Mouse (Mus musculus) hindbrain, embryonic 15.5 days (tissue): ENCODE results near the gene Rabep1. TPM values are rescaled to one million over a fixed set of nuclear protein-coding genes. Genes with fewer than 3 reads are reported as not detected.

Source experiments
- ATAC-seq: fragments of 200-750 bp; cut with Nextera tagmentation; 2 replicates; pipeline ENCODE4 v1.8.0; 2017; ENCODE audit warnings: low read depth, moderate number of reproducible peaks, moderate TSS enrichment; ENCODE audit not compliant: low FRiP score
- H3K27ac ChIP-seq: fragments of 300-500 bp; sonication (generic); replicated peaks from 2 replicates; pipeline ENCODE4 v1.5.1; 2015; ENCODE audit warnings: mild to moderate bottlenecking, inconsistent platforms
- H3K27me3 ChIP-seq: fragments of 300-500 bp; sonication (generic); 2 replicates; pipeline ENCODE4 v1.6.1; 2015; ENCODE audit warnings: control low read depth, inconsistent platforms
- H3K36me3 ChIP-seq: fragments of 300-500 bp; sonication (generic); 2 replicates; pipeline ENCODE4 v1.6.1; 2015; ENCODE audit warnings: control low read depth, inconsistent platforms
- H3K4me1 ChIP-seq: fragments of 300-500 bp; sonication (generic); replicated peaks from 2 replicates; pipeline ENCODE4 v1.6.1; 2015; ENCODE audit warnings: control low read depth, inconsistent platforms
- H3K4me2 ChIP-seq: fragments of 300-500 bp; sonication (generic); 2 replicates; pipeline ENCODE4 v1.6.1; 2015; ENCODE audit warnings: moderate library complexity, mild to moderate bottlenecking, inconsistent platforms
- H3K4me3 ChIP-seq: fragments of 300-500 bp; sonication (generic); 2 replicates; pipeline ENCODE4 v1.5.1; 2015; ENCODE audit warnings: mild to moderate bottlenecking, inconsistent platforms
- H3K9ac ChIP-seq: fragments of 300-500 bp; sonication (generic); 2 replicates; pipeline ENCODE4 v1.6.1; 2015; ENCODE audit warnings: inconsistent platforms
- H3K9me3 ChIP-seq: fragments of 300-500 bp; sonication (generic); 2 replicates; pipeline ENCODE4 v1.6.1; 2016; ENCODE audit warnings: control low read depth, inconsistent platforms
- WGBS: fragments of 180-500 bp; shearing (Covaris S2); methylation state at CpG from one replicate; pipeline ENCODE4 v1.1.7; 2015; 5-methylcytosine and 5-hydroxymethylcytosine counted together
- polyA plus RNA-seq: library from polyadenylated mRNA; unstranded; fragments of >200 nt; fragmentation: Nextera tagmentation; extraction: Ambion mirVana; gene quantifications from 2 replicates; pipeline ENCODE4 v1.2.1, GENCODE M21; 2015

Gene Rabep1
- polyA plus RNA-seq, 1 experiment from 2014 or later = 85.5 TPM

- H3K27ac ChIP-seq = peak overlapping the region; percentile 90
- H3K9ac ChIP-seq = peak overlapping the region; percentile 96
- H3K9me3 ChIP-seq = no peaks in the 10 kb centered on the region
- H3K4me2 ChIP-seq = peak overlapping the region; percentile 87
- H3K4me1 ChIP-seq = peaks cover 24% of the 10 kb centered on the region
- H3K36me3 ChIP-seq = peaks cover 28% of the 10 kb centered on the region
- WGBS = under 1% methylated on average over 25 of the region's 25 CpGs
- H3K27me3 ChIP-seq = no peaks in the 10 kb centered on the region
- peak overlapping the region; percentile 93 for H3K4me3 ChIP-seq
- ATAC-seq = peak; percentile 10; the same call in 1 of the 2 replicates
Measured at GRCm38 (mm10) chr11:70969271-70969794, 124.8 kb downstream of the Rabep1 start.

GRCm38 (mm10) chr11:70969821-70970559, 125.4 kb downstream of the Rabep1 start, which contains the start of the genes Nup88 and Rpain:
Gene Nup88, minus strand, starts transcription at chr11:70969973.
Gene Rpain, plus strand, starts transcription at chr11:70970213.
- peak within 1 kb of the TSS; percentile 90 for H3K27ac ChIP-seq
- H3K9ac ChIP-seq = peak within 1 kb of the TSS; percentile 96
- no peaks in the 10 kb centered on the region for H3K27me3 ChIP-seq
- H3K9me3 ChIP-seq = no peaks in the 10 kb centered on the region
- peaks cover 24% of the 10 kb centered on the region for H3K36me3 ChIP-seq
- peaks cover 24% of the 10 kb centered on the region for H3K4me1 ChIP-seq
- peak within 1 kb of the TSS; percentile 87 for H3K4me2 ChIP-seq
- ATAC-seq = peak; percentile 98
- H3K4me3 ChIP-seq = peak within 1 kb of the TSS; percentile 93
- 0% methylated on average over 43 of the region's 43 CpGs for WGBS

GRCm38 (mm10) chr11:70970560-70971540, 126.3 kb downstream of the Rabep1 start:
- peaks cover 23% of the 10 kb centered on the region for H3K36me3 ChIP-seq
- peaks cover 24% of the 10 kb centered on the region for H3K4me1 ChIP-seq
- H3K4me3 ChIP-seq = peak overlapping the region; percentile 93
- H3K27ac ChIP-seq = peak overlapping the region; percentile 90
- no peaks in the 10 kb centered on the region for H3K9me3 ChIP-seq
- H3K9ac ChIP-seq = peak overlapping the region; percentile 56
- 17% methylated on average over 24 of the region's 24 CpGs for WGBS
- no peaks in the 10 kb centered on the region for H3K27me3 ChIP-seq
- peak overlapping the region; percentile 87 for H3K4me2 ChIP-seq
- peak; percentile 49 for ATAC-seq

- Histone ChIP-seq H3K36me3 (peaks cover 32% of the 10 kb centered on the region), H3K4me2 (no peak overlapping the region), H3K27me3 (no peaks in the 10 kb centered on the region), H3K9ac (no peak overlapping the region), H3K4me1 (peaks cover 21% of the 10 kb centered on the region), H3K27ac (no peak overlapping the region), H3K9me3 (no peaks in the 10 kb centered on the region), H3K4me3 (no peak overlapping the region)
- ATAC-seq = no peak
- 68% methylated on average over 1 of the region's 1 CpGs for WGBS
Measured at GRCm38 (mm10) chr11:70972586-70972985, 128.0 kb downstream of the Rabep1 start.

- Histone ChIP-seq H3K4me2 (no peak overlapping the region), H3K9me3 (no peaks in the 10 kb centered on the region), H3K27ac (no peak overlapping the region), H3K36me3 (peaks cover 46% of the 10 kb centered on the region), H3K4me3 (no peak overlapping the region), H3K9ac (no peak overlapping the region), H3K27me3 (no peaks in the 10 kb centered on the region), H3K4me1 (peaks cover 10% of the 10 kb centered on the region)
- 80% methylated on average over 4 of the region's 4 CpGs for WGBS
- ATAC-seq = no peak
Measured at GRCm38 (mm10) chr11:70973947-70974346, 129.4 kb downstream of the Rabep1 start.

GRCm38 (mm10) chr11:70975193-70975592, 130.6 kb downstream of the Rabep1 start:
- no peak for ATAC-seq
- peaks cover 58% of the 10 kb centered on the region for H3K36me3 ChIP-seq
- H3K4me3 ChIP-seq = no peak overlapping the region

DNA sequence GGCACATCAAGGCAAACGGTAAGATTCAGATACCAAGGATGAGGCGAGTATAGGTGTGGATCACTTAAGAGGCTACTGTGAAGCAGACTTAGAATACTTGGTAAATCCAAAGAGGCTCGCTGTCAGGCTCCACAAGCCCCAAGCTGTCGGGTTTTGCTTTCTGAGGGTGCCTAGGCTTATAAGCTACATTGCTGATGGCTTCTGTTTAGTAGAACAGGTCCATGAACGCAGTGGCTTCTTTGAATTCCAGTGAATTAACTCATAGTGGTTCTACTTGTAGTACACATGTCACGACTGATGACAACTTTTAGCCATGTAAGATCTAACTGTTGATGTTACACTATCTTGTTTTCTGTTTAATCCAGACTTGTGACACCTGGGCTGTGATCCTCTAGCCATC, 132.7 kb downstream of the Rabep1 start:
- Histone ChIP-seq H3K36me3 (peaks cover 70% of the 10 kb centered on the region), H3K9ac (no peak overlapping the region), H3K27me3 (no peaks in the 10 kb centered on the region), H3K9me3 (no peaks in the 10 kb centered on the region), H3K4me1 (peaks cover 12% of the 10 kb centered on the region), H3K27ac (no peak overlapping the region), H3K4me3 (no peak overlapping the region), H3K4me2 (no peak overlapping the region)
- ATAC-seq = no peak
- 90% methylated on average over 6 of the region's 6 CpGs for WGBS

More at GRCm38 (mm10) chr11:70975193-70975592, 130.6 kb downstream of the Rabep1 start:
- Histone ChIP-seq H3K4me1 (peaks cover 7% of the 10 kb centered on the region), H3K9me3 (no peaks in the 10 kb centered on the region), H3K9ac (no peak overlapping the region), H3K27ac (no peak overlapping the region), H3K27me3 (no peaks in the 10 kb centered on the region), H3K4me2 (no peak overlapping the region)
- WGBS = 78% methylated on average over 2 of the region's 2 CpGs

- Histone ChIP-seq H3K9me3 (no peaks in the 10 kb centered on the region), H3K9ac (no peak overlapping the region), H3K27ac (no peak overlapping the region), H3K4me2 (no peak overlapping the region), H3K4me3 (no peak overlapping the region), H3K36me3 (peaks cover 67% of the 10 kb centered on the region), H3K4me1 (peaks cover 12% of the 10 kb centered on the region), H3K27me3 (no peaks in the 10 kb centered on the region)
- 80% methylated on average over 6 of the region's 6 CpGs for WGBS
- no peak for ATAC-seq
Measured at GRCm38 (mm10) chr11:70980232-70980631, 135.7 kb downstream of the Rabep1 start.

- WGBS = 96% methylated on average over 14 of the region's 14 CpGs
- H3K4me2 ChIP-seq = 0 out of 2 replicates have a peak overlapping the region, but pooled peaks have one; percentile 79
Measured at GRCm38 (mm10) chr11:70980751-70981510, 136.4 kb downstream of the Rabep1 start.

GRCm38 (mm10) chr11:70982030-70982429, 137.5 kb downstream of the Rabep1 start:
- Histone ChIP-seq H3K4me2 (peak overlapping the region; percentile 79), H3K4me3 (peak overlapping the region; percentile 100), H3K36me3 (peaks cover 67% of the 10 kb centered on the region), H3K9ac (peak overlapping the region; percentile 98), H3K27me3 (no peaks in the 10 kb centered on the region), H3K27ac (peak overlapping the region; percentile 76; the same call in 1 of the 2 replicates), H3K4me1 (peaks cover 12% of the 10 kb centered on the region), H3K9me3 (no peaks in the 10 kb centered on the region)
- ATAC-seq = no peak
- WGBS = 10% methylated on average over 12 of the region's 12 CpGs

More at GRCm38 (mm10) chr11:70980751-70981510, 136.4 kb downstream of the Rabep1 start:
- H3K4me3 ChIP-seq = no peak overlapping the region
- peaks cover 67% of the 10 kb centered on the region for H3K36me3 ChIP-seq
- peaks cover 12% of the 10 kb centered on the region for H3K4me1 ChIP-seq
- H3K9me3 ChIP-seq = no peaks in the 10 kb centered on the region
- ATAC-seq = no peak
- no peak overlapping the region for H3K9ac ChIP-seq
- H3K27ac ChIP-seq = no peak overlapping the region
- no peaks in the 10 kb centered on the region for H3K27me3 ChIP-seq
